Mouse (Mus musculus) cerebellum, adult 8-10 months (tissue): ENCODE measurements at regions not wholly inside any gene's neighbourhood (a gene's known extent, or its start where the extent isn't known, plus 50 kb on each side); places are given as distances from the start of the nearest gene placed in this dataset.
"Not testable (repeated sequence)": the region's sequence is repeated elsewhere in the genome, so short reads cannot be mapped to it uniquely, and the experiment has no call there.

ENCODE experiments used
- DNase-seq: peaks from one replicate; pipeline ENCODE4 v3.0.0; 2022

DNA sequence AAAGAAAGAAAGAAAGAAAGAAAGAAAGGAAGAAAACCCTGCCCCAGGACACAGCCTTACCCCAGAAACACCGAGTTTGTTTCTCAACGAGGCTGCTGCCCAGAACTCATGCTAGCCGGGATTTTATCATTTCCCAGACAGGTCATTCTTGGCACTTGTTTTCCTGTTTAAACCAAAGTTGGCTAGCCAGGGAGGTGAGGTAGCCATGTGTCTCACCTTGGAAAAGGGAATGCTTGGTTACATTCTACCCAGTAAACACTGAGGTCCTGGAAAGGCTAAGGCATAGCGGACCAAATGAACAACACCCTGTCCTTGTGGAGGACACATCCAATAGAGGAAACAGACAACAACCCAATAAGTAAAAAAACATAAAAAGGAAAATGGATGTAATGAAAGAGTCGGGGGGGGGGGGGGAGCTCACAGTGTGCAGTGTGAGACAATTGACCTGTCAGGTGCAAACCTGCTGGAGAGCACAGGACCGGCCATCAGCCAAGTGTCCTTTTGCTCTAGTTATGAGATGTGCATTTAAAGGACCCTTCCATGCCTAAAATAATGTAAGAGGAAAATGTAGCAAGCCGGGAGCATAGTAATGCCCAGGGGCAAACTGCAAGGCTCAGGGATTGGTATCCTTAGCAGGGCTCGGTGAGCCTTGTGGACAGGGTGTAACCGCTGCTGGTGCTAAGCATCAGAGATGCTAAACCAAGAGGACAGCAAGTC is 78.2 kb upstream of the Fzd7 start:
- DNase-seq: peak; percentile 48

DNA sequence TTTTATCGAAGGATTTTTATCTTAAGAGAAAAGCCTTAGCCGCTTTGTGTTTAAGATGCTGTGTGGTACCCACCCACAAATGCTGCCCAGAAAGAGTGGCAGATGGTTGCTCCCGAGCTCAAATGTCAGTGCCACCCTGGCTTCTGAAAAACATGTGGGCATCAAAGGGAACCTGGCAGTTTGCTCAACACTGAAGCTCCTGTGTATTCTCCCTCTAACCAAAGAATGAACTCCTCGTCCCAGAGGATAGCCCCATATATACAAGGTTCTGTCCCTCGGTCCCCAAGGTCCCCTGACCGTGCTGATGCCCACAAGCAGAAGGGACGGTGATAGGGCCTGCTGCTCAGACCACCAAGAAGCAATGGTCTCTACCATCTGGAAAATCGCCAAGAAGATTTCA is 76.9 kb upstream of the Fzd7 start:
- peak; percentile 71 for DNase-seq

DNA sequence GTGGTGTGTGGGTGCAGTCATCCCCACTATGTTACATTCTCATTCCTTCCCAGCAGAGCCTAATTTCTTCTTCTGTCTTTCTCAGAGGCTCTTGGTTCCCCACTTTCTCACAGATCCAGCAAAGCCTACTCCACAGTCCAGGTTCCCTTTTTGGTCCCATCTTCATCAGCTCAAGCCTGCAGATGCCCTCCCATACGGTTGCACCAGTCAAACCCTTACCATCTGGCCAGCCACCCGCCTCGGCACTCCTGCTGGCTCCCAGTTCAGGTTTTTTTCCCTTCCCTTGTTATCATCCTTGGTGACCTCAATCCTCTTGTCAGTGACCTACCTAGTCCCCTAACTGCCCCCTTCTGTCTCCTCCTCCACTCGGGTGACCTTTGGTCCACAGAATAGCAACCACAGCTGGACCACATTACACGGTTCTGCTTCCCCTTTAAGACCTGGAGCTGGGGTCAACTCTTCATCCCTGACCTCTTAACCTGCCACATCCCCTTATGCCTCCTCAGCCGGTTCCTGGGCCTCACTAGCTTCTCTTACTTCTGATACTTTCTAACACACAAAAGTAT is 75.4 kb upstream of the Fzd7 start:
- DNase-seq: peak; percentile 45

DNA sequence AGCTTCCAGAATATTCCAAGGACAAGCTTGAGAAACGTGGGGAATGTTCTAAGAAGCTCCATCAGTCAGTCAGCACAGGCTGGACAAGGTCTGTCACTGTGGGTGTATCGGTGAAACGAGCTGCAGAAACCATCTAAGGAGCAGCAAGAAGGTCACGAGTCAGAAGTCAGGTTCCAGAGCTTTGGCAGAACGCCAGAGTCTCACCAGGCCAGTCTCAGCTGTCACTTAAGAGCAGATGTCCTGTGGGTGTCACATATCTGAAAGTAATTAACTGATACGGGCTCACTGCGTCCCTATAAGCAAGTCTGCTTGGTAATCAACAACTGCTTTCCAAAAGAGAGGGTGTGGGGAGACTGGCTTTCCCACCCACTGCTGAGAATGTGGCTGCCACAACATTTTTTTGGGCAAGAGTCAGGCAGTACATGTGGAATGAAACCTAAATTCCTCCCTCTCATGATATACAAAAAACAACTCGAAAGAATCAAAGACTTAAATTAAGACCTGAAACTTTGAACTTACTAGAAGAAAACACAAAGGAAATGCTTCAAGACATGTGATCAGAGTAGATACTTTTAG is 72.6 kb upstream of the Fzd7 start:
- no peak for DNase-seq

DNA sequence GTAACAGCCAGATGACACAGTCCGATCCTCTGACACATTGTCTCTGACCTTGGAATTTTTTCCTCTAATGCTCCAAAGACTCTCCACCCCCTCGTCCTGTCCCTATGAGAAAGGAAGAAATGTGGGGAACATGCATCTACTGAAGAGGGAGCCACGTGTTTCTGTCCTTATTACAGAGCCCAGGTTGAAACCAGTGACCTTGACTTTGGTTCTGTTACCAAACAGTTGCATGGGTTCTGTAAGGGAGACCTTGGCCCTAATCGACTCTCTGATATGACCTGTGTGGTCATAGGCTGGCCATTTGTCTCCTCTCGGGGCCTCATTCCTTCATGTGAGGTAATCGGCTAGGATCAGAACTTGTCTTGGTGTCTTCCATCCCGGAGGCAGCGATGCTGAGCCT is 69.0 kb upstream of the Fzd7 start:
- no peak for DNase-seq

DNA sequence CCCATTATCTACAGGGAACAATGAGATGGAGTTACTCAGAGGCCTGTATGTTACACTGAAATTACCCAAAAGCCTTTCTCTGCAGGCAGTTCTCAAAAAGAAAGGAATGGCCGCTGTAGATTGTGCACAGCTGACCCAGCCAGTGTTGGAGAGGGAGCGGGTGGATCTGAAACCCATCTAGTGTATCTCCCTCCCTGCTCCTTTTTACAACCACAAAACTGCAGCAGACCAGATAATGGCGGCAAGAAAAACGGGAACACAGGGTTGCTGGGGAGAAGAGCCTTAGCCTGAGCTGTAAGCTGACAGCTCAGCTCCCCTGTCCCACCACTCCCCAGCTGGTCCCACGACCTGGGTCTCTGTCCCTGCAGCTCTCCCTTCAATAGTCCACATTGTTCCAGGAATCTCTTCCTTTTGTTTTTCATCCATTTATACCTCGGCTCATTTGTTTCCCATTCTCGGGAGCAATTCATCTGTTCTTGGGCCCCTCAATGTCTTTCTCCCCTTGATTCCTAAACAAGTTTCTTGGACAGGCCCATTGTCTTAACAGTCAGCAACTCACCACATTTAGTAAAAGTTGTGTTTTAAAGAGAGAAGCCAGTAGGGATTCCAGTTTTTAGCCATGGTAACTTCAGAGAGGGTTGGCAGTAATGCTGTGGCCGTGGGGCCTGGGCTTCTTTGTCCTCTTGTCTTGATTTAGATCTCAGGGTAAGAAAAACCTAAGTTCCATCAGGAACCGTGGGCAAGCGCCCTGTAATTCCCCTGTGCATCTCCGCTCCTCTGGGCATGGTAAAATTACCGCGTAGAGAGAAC is 67.6 kb upstream of the Fzd7 start:
- no peak for DNase-seq

DNA sequence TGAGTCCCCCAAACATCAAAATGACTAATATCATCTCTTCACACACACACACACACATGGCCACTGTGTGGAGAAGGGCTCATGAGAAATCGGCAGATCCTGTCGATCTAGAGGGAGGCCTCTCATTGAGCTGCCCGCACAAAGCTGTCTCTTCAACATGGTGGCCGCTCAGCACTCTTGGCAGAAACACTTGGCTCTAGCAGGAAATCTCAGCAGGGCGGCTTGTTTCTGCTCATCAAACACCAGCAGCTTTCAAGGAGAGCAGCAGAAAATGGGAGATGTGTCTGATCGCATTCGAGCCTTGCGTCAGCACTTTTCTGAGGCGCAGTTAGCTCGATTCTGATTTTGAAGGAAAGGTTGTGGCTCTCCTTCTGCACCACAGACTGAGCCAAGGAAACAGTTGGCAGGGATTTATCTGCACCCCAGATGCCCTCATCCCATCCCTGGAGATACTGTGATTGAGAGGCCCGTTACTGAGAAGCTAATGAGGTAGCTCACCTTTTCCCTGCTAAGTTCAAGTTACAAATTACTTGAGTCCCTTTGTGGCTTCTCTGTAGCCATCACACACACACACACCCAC is 66.4 kb upstream of the Fzd7 start:
- DNase-seq: peak; percentile 80

DNA sequence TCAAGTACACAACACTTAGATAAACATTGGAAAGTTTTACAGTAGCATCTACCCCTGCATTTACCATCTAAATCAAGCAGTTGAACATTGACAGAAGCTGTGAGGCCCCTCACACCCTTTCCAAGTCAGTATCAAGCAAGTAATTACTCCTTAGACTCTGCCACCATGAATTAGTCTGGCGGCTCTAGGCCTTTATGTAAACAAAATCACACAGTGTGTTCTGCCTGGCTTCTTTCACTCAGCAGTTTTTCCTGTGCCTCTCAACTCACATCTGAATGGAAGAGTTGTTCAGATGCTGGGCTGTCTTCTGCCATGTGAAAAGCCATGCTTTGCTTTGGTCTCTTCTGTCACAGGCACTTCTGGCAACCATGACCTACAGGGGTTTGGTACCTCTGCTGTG is 64.9 kb upstream of the Fzd7 start:
- DNase-seq: no peak

DNA sequence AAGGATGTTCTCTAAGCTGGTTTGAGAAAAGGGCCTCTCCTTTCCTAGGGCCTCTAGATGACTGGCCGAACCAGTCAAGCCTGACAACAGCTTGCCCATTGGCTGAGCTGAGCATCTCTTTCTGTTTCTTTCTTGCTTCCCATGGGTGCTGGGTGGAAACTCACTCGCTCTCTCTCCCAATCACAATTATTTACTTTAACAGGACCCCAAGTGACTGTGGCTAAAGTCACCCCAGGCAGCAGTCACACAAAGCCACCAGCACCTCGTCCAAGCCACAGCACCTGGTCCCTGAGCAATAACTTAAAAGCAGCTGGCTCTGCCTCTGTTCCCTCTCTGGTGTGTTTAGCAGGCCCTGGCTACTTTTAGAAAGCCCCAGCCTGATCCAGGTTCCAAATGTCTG is 64.3 kb upstream of the Fzd7 start:
- DNase-seq: no peak

DNA sequence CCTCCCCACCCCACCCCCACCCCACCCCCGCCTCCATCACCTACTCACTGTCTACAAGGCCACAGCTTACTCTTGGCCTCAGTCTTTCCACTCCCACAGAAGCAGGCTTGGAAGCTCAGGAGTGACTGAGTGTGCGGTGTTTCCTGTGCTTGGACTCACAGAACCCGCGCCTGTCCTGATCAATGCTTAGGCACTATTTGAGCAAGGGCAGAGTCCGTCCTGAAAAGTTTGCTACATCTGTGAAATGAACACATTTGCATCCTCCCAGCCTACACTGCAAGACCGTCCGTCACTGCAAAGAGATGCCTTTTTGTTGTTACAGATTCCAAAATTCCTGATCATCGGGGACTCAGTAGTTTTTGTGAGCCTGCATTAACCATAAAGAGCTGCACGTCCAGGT is 63.5 kb upstream of the Fzd7 start:
- DNase-seq: no peak

DNA sequence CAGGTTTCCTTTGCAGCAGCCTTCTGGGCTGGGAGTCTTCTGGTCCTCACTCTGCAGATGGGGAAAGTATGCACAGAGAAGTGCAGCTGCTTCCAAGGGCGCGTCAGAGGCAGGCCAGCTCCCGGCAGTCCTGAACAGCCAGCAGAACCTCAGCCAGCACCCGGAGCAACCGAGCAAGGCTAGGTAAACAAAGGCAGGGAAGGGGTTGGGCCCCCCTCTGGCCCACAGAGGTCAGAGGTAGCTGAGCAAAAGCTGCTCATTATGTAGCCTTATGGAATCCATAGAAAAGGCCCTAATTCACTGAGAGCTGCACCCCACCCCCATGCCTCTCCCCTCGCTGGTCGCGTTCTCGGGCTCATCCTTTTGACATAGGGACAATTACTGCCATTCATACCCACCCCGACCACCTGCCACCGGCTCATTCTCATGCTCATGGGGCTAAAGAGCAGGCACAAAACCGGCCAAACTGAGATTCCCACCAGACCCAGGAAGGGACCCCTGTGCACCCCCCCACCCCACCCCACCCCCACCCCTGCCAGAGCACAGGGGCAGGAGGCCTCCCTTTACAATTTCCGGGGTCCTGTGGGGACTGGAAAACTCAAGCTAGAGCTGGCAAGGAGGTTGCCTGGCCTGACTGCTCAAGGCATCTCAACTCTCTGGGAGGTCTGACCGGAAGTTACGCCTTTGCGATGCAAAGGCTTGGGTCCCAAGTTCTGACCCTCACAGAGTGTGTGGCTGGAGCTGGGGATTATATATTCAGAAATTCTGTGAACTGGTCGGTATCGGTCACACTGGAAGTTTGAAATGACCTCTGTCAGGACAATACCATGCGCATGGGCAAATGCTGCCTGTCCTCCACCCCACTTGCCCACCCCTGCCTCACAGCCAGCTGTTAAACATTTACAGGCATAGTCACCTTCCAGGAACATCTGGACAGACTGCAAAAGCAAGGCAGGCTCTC is 59.0 kb upstream of the Fzd7 start:
- no peak for DNase-seq

DNA sequence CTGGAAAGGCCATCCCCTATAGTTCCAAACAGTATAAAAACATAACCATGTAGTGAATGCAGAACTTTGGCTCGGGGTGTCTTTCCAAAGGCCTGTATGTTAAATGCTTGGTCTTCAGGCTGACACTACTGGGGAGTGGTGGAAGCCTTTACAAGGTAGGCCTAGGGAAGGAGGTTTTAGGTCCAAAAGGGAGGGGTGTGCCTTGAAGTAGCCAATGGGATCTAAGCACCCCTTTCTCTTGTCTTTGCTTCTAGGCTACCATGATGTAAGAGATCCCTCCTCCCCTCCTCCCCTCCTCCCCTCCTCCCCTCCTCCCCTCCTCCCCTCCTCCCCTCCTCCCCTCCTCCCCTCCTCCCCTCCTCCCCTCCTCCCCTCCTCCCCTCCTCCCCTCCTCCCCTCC is 56.5 kb upstream of the Fzd7 start:
- DNase-seq: not testable (repeated sequence)

DNA sequence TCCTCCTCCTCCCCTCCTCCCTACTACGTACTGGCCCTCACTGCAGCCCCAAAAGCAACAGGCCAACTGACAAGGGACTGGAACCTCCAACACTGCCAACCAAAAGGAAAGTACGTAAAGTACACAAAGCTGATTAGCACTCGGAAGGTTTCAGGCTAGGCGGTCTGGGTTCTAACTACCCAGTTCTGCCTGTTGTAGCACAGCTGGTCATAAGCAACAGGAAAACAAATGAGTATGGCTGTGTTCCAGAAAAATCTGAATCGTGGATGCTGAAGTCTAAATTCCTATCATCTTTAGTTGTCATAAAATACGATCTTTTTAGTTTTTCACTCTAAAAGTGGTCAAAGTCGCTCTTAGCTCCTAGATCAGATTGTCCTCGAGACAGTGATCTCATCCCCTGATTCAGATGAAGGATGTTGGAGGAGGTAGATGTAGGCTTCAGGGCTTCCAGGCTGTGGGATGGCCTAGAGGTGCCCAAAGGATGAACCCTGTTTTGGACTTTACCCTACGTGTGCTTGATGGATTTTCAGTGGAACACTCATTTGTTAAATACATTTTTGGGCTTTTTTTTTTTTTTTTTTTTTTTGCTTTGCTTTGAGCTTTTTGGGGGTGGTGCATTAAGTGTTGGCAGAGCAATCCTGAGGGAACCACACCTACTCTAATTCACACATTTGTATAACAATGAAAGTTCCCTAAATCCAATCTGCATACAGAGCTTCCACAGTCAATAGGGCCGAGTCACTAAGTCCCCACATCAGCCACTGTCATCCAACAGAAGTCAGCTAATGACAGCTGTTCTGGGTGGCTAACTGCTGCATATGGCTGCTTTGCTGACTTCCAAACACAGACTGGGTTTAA is 55.6 kb upstream of the Fzd7 start:
- no peak for DNase-seq

DNA sequence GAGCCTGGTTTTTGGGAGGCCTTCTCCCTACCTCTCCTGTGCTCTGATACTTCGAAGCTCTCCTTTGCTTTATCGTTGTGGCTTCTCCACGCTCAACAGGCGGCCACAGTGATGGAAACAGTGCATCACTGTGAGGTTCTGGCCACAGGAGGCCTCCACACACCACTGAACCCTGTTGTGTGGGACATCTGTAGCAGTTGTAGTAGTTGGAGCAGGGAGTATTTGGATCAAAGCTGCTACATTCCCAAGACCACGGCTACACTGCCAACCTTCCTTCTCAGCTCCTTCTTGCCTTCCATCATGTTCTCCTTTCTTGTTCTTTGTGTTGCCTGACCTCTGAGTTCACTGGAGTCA is 55.0 kb upstream of the Fzd7 start:
- no peak for DNase-seq

DNA sequence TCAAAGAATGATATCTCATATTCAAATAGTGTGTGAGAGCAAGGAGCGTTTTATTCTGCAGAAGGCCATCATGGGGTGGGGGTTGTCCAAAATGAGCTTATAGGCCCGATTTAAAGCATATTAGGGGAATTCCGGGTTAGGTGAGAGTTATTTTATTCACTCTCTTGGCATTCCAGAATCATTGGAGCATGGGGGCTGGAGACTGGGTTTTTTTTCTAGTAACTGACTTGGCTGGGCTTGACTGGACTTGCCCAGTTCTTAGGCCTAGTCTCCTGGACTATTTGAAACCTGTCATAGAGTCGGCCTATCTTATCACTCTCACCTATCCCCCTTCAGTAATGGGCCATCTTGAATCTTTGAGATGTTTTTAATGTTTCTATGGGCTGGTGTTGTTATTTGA is 52.9 kb upstream of the Fzd7 start:
- no peak for DNase-seq

DNA sequence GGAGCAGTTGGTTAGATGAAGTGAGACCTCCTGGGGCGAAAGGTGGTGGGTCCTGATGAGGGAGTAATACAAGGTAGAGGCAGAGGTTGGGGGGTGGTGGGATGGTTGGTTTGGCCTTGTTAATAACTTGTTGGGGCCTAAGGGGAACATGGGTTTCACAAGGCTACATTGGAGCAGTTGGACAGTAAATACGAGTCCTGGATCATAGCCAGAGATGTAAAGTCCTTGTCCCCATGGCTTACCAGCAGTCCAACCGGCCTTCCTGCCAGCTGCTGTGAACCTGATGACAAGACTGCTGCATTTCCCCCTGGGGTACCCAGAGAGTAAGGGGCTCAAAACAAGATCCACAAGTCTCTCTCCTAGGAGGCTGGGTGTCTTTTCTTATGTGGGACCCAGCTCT is 52.0 kb upstream of the Fzd7 start:
- no peak for DNase-seq

DNA sequence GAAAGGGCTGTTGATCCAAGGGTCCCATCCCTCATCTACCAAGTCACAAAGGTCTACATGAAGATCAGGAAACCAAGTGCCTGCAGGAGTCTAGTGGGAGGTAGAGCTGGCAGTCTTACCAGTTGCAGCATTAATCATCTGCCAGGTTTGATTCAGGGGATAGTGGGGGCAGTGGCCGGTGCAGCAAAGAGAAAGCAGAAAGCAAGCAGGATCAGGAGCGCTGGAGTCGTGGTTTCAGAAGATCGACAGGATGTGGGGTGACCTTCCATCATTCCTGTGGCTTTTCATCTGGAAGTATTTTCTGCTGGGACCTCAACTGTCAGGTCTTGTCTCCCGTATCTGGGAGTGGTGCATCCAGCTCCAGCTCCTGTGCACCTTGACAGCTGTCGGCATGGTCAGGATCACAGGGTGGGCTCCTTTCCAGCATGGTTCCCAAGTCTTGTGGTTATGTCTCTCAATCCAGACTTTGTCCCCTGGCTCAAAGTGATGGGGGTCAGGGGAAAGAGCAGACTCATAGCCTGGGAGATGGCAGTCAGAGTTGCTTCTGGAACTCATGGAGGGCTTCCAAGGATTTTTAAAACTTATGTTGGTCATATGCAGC is 51.2 kb upstream of the Fzd7 start:
- DNase-seq: no peak
